Mouse (Mus musculus): Measurements from ENCODE around the gene Slc2a9.

GRCm38 (mm10) chr5:38364396-38364795, 138.5 kb downstream of the Slc2a9 start:
- TF ChIP-seq CTCF (IDR thresholded peaks at IDR 0.05; ENCODE audit: low read depth), result no peak
- TF ChIP-seq EP300 (optimal IDR thresholded peaks at IDR 0.05), result no peak
